Comparison of ENCODE assay signal across 20 mouse cellular contexts in genomic region chr12:21228650-21229049, GRCm38 (mm10). TPM values are rescaled to one million over a fixed set of nuclear protein-coding genes. Genes with fewer than 3 reads are reported as not detected.
A peak's percentile ranks its signal among the peaks of the same experiment; 100 is the strongest.
DNase-seq lines count a peak whose midpoint lies in the region; ATAC-seq and TF ChIP-seq lines count a peak whose summit lies in the region.
"Had no signal": no experiment of that assay in that cellular context is flagged by ENCODE, and none has a peak within 500 bp of the region (broad histone marks: within the 10 kb centered on the region; RNA-seq: fewer than 3 reads in every experiment).

No protein-coding gene starts in this region.

- ATAC-seq in liver, embryonic 12.5 days: peak; percentile 25; the same call in 1 of the 2 replicates
- ATAC-seq in granulocyte monocyte progenitor cell, adult 5-6 weeks (replicated peaks; ENCODE audit: poor library complexity, severe bottlenecking): 0 out of 2 replicates have a peak, but pooled peaks have one; percentile 26
- ATAC-seq in forebrain, postnatal 0 days: no peak
- ATAC-seq: Patski had no signal

- no peak overlapping the region for H3K4me3 ChIP-seq in liver, embryonic 12.5 days
- H3K4me3 ChIP-seq in megakaryocyte, embryonic 14.5 days (replicated peaks): peak overlapping the region; percentile 77
- no peak overlapping the region for H3K4me3 ChIP-seq in forebrain, postnatal 0 days (ENCODE audit: low read depth, low read length)
- H3K4me3 ChIP-seq: forebrain, embryonic 13.5 days; heart, adult 2 months; heart, embryonic 12.5 days; intestine, embryonic 15.5 days; midbrain, embryonic 13.5 days; neural tube, embryonic 13.5 days had no signal

- no peak overlapping the region for H3K9ac ChIP-seq in liver, embryonic 12.5 days
- H3K9ac ChIP-seq in forebrain, postnatal 0 days: no peak overlapping the region
- H3K9ac ChIP-seq: forebrain, embryonic 13.5 days; heart, embryonic 12.5 days; intestine, embryonic 15.5 days; midbrain, embryonic 13.5 days; neural tube, embryonic 13.5 days had no signal

- peaks cover 48% of the 10 kb centered on the region for H3K4me1 ChIP-seq in liver, embryonic 12.5 days
- H3K4me1 ChIP-seq in megakaryocyte, embryonic 14.5 days: peaks cover 96% of the 10 kb centered on the region
- no peaks in the 10 kb centered on the region for H3K4me1 ChIP-seq in forebrain, postnatal 0 days (ENCODE audit: insufficient read depth)

- TF ChIP-seq CTCF in forebrain, postnatal 0 days (IDR thresholded peaks at IDR 0.05; ENCODE audit: low read depth): no peak

- intact Hi-C loops in heart, postnatal 10 days (cut with DNase I): loop anchor here (5.0 kb wide), 2 partner anchors 34 to 151 kb away; no protein-coding TSS in a partner anchor

- no peaks in the 10 kb centered on the region for H3K9me3 ChIP-seq in liver, embryonic 12.5 days (replicated peaks)
- no peaks in the 10 kb centered on the region for H3K9me3 ChIP-seq in megakaryocyte, embryonic 14.5 days
- H3K9me3 ChIP-seq in forebrain, postnatal 0 days (ENCODE audit: low read length): no peaks in the 10 kb centered on the region
- H3K9me3 ChIP-seq: forebrain, embryonic 13.5 days; heart, embryonic 12.5 days; intestine, embryonic 15.5 days; midbrain, embryonic 13.5 days; neural tube, embryonic 13.5 days had no signal

- H3K36me3 ChIP-seq in liver, embryonic 12.5 days: peaks cover 8% of the 10 kb centered on the region
- H3K36me3 ChIP-seq in megakaryocyte, embryonic 14.5 days (replicated peaks; ENCODE audit: low read length): peaks cover 69% of the 10 kb centered on the region
- H3K36me3 ChIP-seq in forebrain, postnatal 0 days (ENCODE audit: insufficient read depth): peaks cover 34% of the 10 kb centered on the region
- H3K36me3 ChIP-seq: intestine, embryonic 15.5 days had no signal

- 14% methylated on average over 4 of the region's 4 CpGs for WGBS in liver, embryonic 12.5 days (ENCODE audit: insufficient replicate concordance)
- WGBS in forebrain, postnatal 0 days: 93% methylated on average over 4 of the region's 4 CpGs

- H3K27me3 ChIP-seq in liver, embryonic 12.5 days (replicated peaks): no peaks in the 10 kb centered on the region
- H3K27me3 ChIP-seq in megakaryocyte, embryonic 14.5 days (replicated peaks): no peaks in the 10 kb centered on the region
- H3K27me3 ChIP-seq in forebrain, postnatal 0 days (ENCODE audit: insufficient read depth, low read length): no peaks in the 10 kb centered on the region
- H3K27me3 ChIP-seq: forebrain, embryonic 13.5 days; heart, embryonic 12.5 days; intestine, embryonic 15.5 days; midbrain, embryonic 13.5 days; neural tube, embryonic 13.5 days; Patski had no signal

- peak overlapping the region; percentile 42 for H3K4me2 ChIP-seq in liver, embryonic 12.5 days
- no peak overlapping the region for H3K4me2 ChIP-seq in forebrain, postnatal 0 days (ENCODE audit: low read depth)
- H3K4me2 ChIP-seq: forebrain, embryonic 13.5 days; heart, embryonic 12.5 days; intestine, embryonic 15.5 days; midbrain, embryonic 13.5 days; neural tube, embryonic 13.5 days had no signal

- H3K27ac ChIP-seq in liver, embryonic 12.5 days: peak overlapping the region; percentile 54; the same call in 1 of the 2 replicates
- H3K27ac ChIP-seq in forebrain, postnatal 0 days (ENCODE audit: low read depth, low read length): no peak overlapping the region
- H3K27ac ChIP-seq: forebrain, embryonic 13.5 days; heart, adult 2 months; intestine, embryonic 15.5 days had no signal

- DNase-seq in liver (no peak), MEL-GATA-1-ER (ENCODE audit: extremely low read depth, low read depth) (peak; percentile 91)
- no peak for DNase-seq in retina, postnatal 1 day
- DNase-seq in forebrain, postnatal 0 days: no peak
- no peak for DNase-seq in heart, postnatal 10 days
- DNase-seq: adrenal gland, postnatal 25 days; cerebellum, adult 2 months; cerebellum, postnatal 25 days; gastrocnemius, postnatal 36 days; heart, adult 2 months; kidney, adult 2 months had no signal

RNA-seq across cellular contexts. Expression of gene Cpsf3, which starts 56.5 kb away (rescaled TPM):
- 68.3 and 72.6 TPM in 2 replicates for polyA plus RNA-seq in liver, embryonic 12.5 days (2016; fragmentation: Nextera tagmentation; extraction: Ambion mirVana)
- total RNA-seq in granulocyte monocyte progenitor cell, adult 5-6 weeks (2014; fragmentation: Nextera tagmentation): 123 and 125 TPM in 2 replicates
- 100 and 103 TPM in 2 replicates for total RNA-seq in granulocyte monocyte progenitor cell, adult 5-6 weeks (2017)
- polyA plus RNA-seq in megakaryocyte, embryonic 14.5 days (2012; ENCODE audit: insufficient read depth, low replicate concordance): 2.6 TPM in 1 of 2 replicates, not detected in the other
- 49.2 and 50.4 TPM in 2 replicates for total RNA-seq in forebrain, postnatal 0 days (2014; rRNA removed)
- 68.3 and 79.6 TPM in 2 replicates for polyA plus RNA-seq in forebrain, postnatal 0 days (2015; fragmentation: Nextera tagmentation; extraction: Ambion mirVana)
- 10 to 100 TPM; 42.9 to 46.0 TPM for total RNA-seq in heart, postnatal 10 days (2021)

RNA-seq across cellular contexts. Expression of gene Itgb1bp1, which starts 57.4 kb away (rescaled TPM):
- polyA plus RNA-seq in liver, embryonic 12.5 days (2016; fragmentation: Nextera tagmentation; extraction: Ambion mirVana): 27.9 and 30.3 TPM in 2 replicates
- 32.0 and 33.8 TPM in 2 replicates for total RNA-seq in granulocyte monocyte progenitor cell, adult 5-6 weeks (2014; fragmentation: Nextera tagmentation)
- total RNA-seq in granulocyte monocyte progenitor cell, adult 5-6 weeks (2017): 32.7 and 40.8 TPM in 2 replicates
- 4.4 and 19.5 TPM in 2 replicates for polyA plus RNA-seq in megakaryocyte, embryonic 14.5 days (2012; ENCODE audit: insufficient read depth, low replicate concordance)
- 23.9 and 36.9 TPM in 2 replicates for total RNA-seq in forebrain, postnatal 0 days (2014; rRNA removed)
- 37.4 and 40.2 TPM in 2 replicates for polyA plus RNA-seq in forebrain, postnatal 0 days (2015; fragmentation: Nextera tagmentation; extraction: Ambion mirVana)
- 10 to 100 TPM; 39.6 to 42.4 TPM for total RNA-seq in heart, postnatal 10 days (2021)
